Mouse (Mus musculus) heart, postnatal 4 days (tissue): ENCODE measurements around the gene Grm3. TPM values are rescaled to one million over a fixed set of nuclear protein-coding genes. Genes with fewer than 3 reads are reported as not detected.

Experiments used
- DNase-seq: peaks from one replicate; pipeline ENCODE4 v3.0.0; 2021
- total RNA-seq, 2 experiments: library from RNA; stranded (reverse); gene quantifications; 2 replicates each; pipeline ENCODE4 v1.2.3; 2021

Gene Grm3
- total RNA-seq, 2 experiments from 2014 or later, result not detected

DNA sequence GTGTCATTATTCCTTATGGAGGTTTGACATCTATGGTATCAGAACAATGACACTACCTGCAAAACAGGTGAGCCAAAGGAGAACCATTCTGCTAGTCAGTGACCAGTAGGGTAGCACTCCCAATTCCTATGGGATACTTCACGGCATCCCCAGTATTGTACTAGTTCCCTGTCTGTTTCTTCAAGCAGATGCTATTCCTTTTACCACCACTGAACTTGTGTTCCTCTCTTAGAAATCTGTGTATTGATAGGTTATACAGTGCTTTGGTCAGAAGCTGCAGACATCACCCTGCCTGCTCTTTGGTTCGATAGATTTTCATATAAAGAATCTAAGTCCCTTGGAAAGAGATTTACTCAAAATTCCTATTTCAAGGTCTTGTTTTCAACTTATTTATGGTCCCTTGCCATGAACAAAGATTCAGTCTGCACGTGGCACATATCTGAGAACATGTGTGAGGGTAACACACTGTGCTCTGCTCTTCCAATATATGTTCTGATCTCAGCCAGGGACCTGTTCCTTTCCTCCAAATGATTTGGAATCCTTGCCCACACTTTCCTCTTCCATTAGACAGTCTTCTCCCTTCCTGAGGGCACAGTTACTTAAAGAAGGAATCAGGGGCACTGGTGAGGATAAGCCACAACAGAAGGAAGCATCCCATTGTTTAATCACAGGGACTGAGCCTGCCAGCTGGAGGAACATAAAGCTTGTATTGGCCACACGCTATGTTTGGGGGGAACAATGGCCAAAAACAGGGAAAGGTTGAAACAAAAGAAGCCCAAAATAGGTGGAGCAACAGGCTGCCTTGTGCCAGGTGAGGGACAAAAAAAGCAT is 102.5 kb downstream of the Grm3 start:
- no peak for DNase-seq

DNA sequence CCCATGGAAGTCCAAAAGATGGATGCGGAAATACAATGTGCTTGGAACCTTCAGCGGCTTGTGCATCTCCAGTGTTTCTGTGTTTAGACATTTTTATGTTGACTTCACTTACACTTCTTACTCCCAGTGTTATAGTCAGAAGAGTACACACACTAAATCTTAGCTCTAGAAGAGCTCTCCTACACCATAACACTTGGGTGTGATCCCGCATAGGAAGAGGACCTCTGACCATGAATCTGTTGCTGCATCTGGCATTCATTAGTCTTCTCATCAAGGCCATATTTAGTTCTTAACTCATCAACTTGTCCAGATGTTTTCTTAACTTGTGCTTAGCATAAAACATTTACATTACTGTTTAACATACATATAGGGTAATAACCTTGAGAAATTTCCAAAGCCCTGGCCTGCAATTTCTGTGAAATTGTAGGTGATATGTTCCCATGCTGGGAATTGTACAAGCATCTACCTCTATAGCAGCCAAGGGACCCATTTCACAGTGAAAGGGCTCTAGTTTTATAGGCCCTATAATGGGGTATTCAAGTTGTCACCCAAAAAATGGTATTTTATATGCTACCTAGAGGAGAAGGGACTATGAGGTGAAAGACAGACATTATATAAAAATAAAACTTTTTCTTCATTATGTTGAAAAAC is 103.4 kb downstream of the Grm3 start:
- DNase-seq, result no peak

DNA sequence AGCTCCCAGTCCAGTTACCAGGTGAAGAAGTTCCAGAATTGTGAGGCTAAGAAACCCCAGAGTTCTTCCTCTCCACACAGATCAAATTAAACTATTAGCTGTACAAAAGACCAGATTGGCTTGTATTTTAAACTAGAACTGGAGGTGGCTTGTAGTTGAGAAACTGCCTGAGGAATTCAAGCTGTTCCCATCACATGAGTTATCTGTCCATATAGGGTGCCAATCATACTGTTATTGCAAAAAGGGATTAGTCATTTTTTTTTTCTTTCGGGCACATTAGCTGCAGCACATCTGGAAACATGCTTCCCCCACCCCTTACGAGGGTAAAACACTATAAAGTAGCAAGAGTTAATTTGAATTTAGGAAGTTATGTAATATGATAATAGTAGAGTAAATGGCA is 145.9 kb downstream of the Grm3 start:
- DNase-seq, result no peak

DNA sequence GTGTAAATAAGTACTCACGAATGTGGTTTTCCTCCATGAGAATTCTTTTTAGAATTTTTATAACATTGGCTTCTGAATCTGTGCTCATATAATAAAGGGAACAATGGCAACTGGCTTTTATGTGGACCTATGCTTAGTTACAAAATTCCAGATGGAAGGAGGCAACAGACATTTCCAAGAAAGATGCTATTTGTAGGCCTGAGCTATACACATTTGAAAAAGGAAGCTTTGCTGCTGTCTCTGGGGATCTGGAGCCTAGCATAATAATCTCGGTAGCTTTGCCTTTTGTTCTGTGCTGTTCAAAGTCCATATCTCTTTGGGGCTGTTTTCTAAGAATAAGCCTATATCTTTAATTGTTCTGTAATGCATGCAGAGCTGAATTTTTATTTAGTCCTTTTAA is 146.4 kb downstream of the Grm3 start:
- no peak for DNase-seq

DNA sequence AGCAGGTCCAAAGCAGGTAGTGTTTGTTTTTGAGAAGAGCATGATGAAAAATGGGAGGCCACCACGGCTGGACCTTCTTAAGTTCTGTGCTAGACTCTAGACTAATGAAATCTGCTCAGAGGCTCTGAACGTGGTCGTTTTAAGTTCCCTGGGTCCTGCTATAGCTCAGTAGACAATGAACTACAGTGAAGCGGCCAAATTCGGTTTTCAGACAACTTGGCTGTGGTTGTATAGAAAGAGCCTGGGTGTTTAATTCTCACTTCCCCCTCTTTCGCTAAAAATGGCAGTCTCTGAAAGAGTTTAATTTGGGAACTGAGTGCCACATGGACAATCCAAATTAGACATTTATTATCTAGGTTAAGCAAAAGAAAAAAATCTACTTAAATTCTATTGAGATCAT is 154.0 kb downstream of the Grm3 start:
- DNase-seq, result no peak

DNA sequence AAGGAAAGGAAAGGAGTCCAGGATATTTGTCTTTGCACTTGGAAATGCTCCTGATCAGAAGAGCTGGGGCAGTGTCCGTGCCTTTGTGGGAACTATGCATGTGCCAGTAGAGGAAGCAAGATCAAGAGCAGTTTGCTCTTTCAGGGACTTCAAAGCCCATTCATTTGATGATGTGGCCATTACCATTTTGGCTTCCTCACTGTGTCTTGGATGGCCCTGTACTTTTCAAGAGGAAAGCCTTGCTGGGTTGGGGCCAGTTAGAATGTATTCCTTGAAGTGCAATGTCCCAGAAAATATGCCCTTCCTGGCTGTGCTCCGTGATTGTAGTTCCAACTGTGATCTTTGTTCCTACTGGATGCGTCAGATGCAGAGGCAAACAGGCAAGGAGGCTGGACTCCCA is 167.3 kb downstream of the Grm3 start:
- no peak for DNase-seq

DNA sequence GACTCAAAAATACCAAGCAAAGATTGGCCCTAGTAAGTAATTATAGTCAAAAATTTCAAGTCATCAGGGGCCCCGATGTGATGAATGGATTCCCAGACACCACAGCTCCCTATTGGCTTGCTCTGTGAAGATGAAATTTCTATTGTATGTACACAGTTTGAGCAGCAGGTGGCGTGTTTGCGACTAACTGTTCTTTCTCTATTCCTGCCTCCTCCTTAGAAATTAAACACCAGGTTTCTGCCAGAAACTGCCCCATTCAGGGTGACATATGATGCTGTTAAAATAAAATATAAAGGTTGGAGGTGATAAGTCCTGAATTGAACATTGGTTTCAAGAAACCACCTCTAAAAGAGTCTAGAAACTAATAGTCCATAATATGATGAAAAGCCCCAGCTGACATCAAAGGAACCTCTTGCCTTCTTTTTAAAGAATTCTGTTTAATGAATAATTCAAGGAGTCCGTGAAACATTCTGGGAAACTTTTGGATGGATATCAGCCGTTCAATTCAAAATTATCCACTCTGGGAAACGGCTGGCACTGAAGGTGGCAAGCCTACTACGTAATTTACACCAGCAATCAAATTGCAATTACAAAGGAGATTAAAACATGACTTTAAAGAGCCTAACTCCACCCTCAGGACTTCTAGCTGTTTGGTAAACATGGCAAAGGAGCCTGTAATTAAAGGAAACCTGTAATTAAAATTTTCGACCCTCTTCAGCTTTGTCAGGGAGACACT is 184.0 kb downstream of the Grm3 start:
- DNase-seq, result peak; percentile 6

DNA sequence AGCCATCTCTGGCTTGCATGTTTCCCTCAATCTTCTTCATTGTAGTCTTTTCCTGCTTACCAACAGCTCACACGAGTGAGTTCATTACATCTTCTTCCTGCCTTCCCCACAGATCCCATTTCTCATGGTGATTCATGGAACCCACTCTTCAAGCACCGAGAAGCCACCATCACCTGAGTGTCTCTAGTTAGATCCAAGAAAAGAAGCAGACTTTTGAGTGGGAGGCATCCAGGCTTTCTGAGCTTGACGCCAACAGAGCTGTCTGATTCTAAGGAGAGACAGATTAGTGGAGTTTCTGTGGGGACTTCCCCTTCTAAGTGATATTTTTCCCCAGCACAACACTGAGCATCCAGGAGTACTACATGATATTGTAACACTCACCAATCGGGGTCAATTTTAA is 199.5 kb downstream of the Grm3 start:
- no peak for DNase-seq

DNA sequence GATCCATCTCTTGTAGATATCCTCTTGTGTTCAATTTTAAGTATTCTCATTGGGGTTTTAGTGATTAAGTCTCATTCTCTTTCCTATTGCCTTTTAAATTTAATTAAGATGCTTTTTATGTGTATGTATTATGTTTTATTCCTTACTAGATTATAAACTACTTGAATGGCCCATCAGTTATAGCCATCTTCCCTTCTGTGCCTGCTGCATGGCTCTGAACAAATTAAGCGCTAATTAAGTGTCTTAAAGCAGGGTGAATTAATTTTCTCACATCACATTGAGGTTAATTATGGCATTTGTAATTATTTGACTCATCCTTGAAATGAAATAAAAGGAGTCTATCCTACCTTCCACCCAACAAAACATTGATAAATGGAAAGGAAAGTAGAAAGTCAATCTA is 213.9 kb downstream of the Grm3 start:
- no peak for DNase-seq

DNA sequence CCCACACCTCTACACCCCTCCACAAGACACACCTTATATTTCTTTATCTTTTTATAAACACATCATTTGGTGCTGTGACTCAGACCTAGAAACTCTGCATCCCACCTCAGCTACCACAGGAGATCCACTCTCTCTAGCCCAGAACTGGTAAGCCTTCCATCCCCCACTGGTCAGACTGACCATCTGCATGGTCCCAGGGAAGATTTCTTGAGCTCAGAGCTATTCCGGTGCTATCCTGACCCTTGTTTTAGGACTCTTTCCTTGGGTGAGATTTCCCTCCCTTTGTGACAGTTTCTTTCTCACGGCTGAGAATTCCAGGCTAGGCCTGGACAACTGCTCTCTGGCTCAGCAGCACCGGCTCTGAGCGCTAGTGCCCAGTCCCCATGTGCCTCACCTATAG is 227.7 kb downstream of the Grm3 start:
- DNase-seq, result no peak

DNA sequence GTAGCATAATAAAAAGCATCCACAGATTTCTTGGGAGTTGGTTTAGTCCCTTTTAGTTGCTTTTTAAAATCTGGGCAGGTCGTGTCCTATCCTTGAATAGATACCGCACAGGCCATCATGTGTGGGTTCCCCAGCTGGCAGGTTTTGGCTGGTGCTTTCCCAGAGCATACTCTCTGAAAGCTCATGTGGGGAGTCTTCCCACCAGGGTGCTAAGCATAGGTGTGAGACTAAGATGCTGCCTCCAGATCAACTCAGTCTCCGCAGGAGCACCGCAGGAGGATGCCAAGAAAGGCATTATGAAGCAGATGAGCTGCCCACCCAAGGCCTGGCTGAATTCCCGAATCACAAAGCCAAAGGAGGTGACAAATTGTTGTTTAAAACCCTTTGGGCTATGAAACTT is 229.5 kb downstream of the Grm3 start:
- DNase-seq, result no peak

DNA sequence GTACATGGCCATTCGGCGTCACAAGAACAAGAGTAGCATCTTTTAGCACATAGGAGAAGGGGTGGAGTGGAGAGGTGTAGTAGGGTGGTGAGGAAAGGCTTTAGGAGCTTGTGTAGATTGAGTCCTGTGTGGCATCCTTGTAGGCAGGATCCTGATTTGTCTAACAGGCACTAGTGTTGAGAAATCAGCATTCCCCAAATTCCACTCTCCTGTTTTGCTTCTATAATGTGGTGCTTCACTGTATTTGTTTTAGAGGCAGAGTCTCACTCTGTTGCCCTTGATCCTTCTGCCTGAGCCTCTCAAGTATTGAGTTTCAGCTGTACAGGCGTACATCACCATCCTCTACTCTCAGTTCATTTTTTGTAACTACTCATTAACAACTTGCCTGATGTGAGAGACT is 247.4 kb downstream of the Grm3 start:
- DNase-seq, result no peak

DNA sequence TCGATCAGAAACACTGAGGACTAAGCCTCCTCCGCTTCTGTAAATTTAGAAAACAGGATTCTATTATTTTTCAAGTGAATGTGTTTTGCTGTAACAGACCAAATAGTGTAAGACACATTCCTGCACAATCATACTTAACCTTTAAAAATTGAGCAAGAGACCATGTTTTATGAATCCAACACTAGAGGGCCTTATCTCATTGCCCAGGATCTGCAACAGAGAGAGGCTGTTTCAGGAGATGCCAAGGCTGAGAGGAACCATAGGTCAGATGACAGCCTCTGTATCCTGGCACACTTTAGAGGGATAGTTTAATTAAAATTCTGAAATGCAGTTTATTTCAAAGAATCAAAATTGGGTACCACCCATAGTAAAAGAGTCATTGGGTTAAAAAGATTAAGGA is 271.7 kb downstream of the Grm3 start:
- no peak for DNase-seq

DNA sequence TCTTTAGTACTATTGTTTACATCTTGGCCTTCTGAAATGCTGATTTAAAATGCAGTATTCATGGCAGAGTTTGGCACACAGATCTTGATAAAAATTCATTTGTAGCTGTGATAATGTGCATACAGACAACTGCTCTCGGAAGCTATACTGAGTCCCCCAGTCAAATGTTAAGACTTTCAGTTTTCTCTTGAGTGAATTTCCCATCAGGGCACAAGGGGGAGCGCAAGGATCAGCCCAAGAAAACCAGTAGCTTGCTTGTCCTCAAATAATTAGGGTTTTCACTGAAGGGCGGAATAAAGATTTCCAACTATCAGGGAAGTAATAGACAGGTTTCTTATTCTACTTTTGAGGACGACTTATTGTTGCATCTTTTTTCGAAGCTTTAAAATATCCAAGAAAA is 275.4 kb downstream of the Grm3 start:
- DNase-seq, result no peak

DNA sequence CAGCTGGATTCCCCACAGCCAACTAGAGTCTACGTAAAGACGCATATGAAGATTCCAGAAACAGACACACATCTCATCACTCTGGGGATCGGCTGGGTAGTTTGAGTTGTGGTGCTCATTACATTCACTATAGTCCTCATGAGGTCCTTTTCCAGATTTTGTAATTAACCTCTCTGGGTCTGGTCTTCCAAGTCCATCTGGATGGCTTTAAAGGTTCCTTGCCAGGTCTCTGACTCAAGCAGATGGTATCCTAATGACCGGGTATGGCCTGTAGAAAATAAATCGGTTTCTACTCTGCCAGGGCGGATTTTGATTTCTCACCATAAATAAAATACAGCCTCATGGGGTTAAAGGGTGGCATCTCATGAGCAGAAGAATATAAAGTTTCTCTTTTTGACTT is 276.0 kb downstream of the Grm3 start:
- no peak for DNase-seq

DNA sequence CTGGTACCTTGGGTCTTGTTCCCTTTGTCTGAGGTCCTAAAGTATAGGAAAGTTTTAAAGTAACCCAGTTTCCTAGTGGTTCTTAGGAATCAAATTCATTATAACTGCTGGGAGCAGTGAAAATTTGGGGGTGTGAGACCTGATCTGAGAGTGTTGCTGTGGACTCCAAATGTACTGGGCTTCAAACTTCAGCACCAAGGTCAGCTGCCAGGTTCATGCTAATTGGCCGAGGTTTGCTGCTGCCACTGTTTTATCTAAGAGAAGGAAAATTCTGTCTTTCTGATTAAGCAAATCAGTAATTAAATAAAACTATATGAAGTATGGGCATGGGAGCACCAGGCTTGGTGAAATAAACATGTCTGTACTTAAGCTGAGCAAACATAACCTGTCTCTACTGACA is 278.8 kb downstream of the Grm3 start:
- DNase-seq, result peak; percentile 31
